Mouse (Mus musculus): ENCODE measurements at regions not wholly inside any gene's neighbourhood (a gene's known extent, or its start where the extent isn't known, plus 50 kb on each side); places are given as distances from the start of the nearest gene placed in this dataset.

GRCm38 (mm10) chr11:41852813-41853212, 147.8 kb downstream of the Gabrg2 start:
- TF ChIP-seq CTCF (IDR thresholded peaks at IDR 0.05; ENCODE audit: borderline replicate concordance, insufficient read depth, low read depth, low read length) (no peak), POLR2A (IDR thresholded peaks at IDR 0.05; ENCODE audit: borderline replicate concordance, insufficient read depth, low read length) (no peak)
